Mouse (Mus musculus) liver, embryonic 15.5 days (tissue): ENCODE results near the gene Ccnb2. TPM values are rescaled to one million over a fixed set of nuclear protein-coding genes. Genes with fewer than 3 reads are reported as not detected.
"Not testable (repeated sequence)": the region's sequence is repeated elsewhere in the genome, so short reads cannot be mapped to it uniquely, and the experiment has no call there.

ENCODE experiments used
- ATAC-seq: fragments of 200-750 bp; cut with Nextera tagmentation; 2 replicates; pipeline ENCODE4 v1.8.0; 2017; ENCODE audit warnings: moderate number of reproducible peaks, mild to moderate bottlenecking, moderate library complexity; ENCODE audit not compliant: insufficient read depth
- H3K27ac ChIP-seq: fragments of 300-500 bp; sonication (generic); replicated peaks from 2 replicates; pipeline ENCODE4 v1.5.1; 2015; ENCODE audit warnings: mild to moderate bottlenecking, inconsistent platforms
- H3K27me3 ChIP-seq: fragments of 300-500 bp; sonication (generic); 2 replicates; pipeline ENCODE4 v1.6.1; 2015; ENCODE audit warnings: mild to moderate bottlenecking, inconsistent platforms
- H3K36me3 ChIP-seq: fragments of 300-500 bp; sonication (generic); replicated peaks from 2 replicates; pipeline ENCODE4 v1.6.1; 2015; ENCODE audit warnings: moderate library complexity, mild to moderate bottlenecking, inconsistent platforms
- H3K4me1 ChIP-seq: fragments of 300-500 bp; sonication (generic); replicated peaks from 2 replicates; pipeline ENCODE4 v1.6.1; 2015; ENCODE audit warnings: inconsistent platforms
- H3K4me2 ChIP-seq: fragments of 300-500 bp; sonication (generic); 2 replicates; pipeline ENCODE4 v1.6.1; 2015; ENCODE audit warnings: moderate library complexity, mild to moderate bottlenecking, inconsistent platforms
- H3K4me3 ChIP-seq: fragments of 300-500 bp; sonication (generic); replicated peaks from 2 replicates; pipeline ENCODE4 v1.5.1; 2015; ENCODE audit warnings: mild to moderate bottlenecking, inconsistent platforms
- H3K9ac ChIP-seq: fragments of 300-500 bp; sonication (generic); 2 replicates; pipeline ENCODE4 v1.6.1; 2015; ENCODE audit warnings: moderate library complexity, mild to moderate bottlenecking, inconsistent platforms
- H3K9me3 ChIP-seq: fragments of 300-500 bp; sonication (generic); replicated peaks from 2 replicates; pipeline ENCODE4 v1.6.1; 2016; ENCODE audit warnings: inconsistent platforms
- WGBS: fragments of 180-500 bp; shearing (Covaris S2); methylation state at CpG from one replicate; pipeline ENCODE4 v1.1.7; 2015; ENCODE audit warnings: mixed read lengths; ENCODE audit not compliant: insufficient replicate concordance; 5-methylcytosine and 5-hydroxymethylcytosine counted together
- polyA plus RNA-seq: library from polyadenylated mRNA; unstranded; fragments of >200 nt; fragmentation: Nextera tagmentation; extraction: Ambion mirVana; gene quantifications from 2 replicates; pipeline ENCODE4 v1.2.1, GENCODE M21; 2015

Gene Ccnb2
- 207 and 219 TPM in 2 replicates for polyA plus RNA-seq

- Histone ChIP-seq H3K4me3 (peak within 1 kb of the TSS; percentile 96), H3K36me3 (peaks cover 48% of the 10 kb centered on the region), H3K4me1 (peaks cover 26% of the 10 kb centered on the region), H3K27ac (peak within 1 kb of the TSS; percentile 95), H3K9ac (peak within 1 kb of the TSS; percentile 99), H3K27me3 (no peaks in the 10 kb centered on the region), H3K9me3 (no peaks in the 10 kb centered on the region), H3K4me2 (peak within 1 kb of the TSS; percentile 78)
- WGBS, result 1% methylated on average over 45 of the region's 45 CpGs
- peak; percentile 100 for ATAC-seq
Observed at GRCm38 (mm10) chr9:70421257-70422056, at the start of gene Ccnb2. TSS of gene Ccnb2 (minus strand) at chr9:70421547.

- not testable (repeated sequence) for H3K9ac ChIP-seq, H3K9me3 ChIP-seq, H3K4me3 ChIP-seq, ATAC-seq, H3K4me2 ChIP-seq, H3K27me3 ChIP-seq, H3K27ac ChIP-seq, H3K4me1 ChIP-seq
- peaks cover 29% of the 10 kb centered on the region for H3K36me3 ChIP-seq
- WGBS, result 91% methylated on average over 13 of the region's 13 CpGs
Observed at GRCm38 (mm10) chr9:70463091-70463490, 41.7 kb upstream of the Ccnb2 start.

- H3K27ac ChIP-seq, result no peak overlapping the region
- ATAC-seq, result no peak
- no peaks in the 10 kb centered on the region for H3K4me1 ChIP-seq
- H3K27me3 ChIP-seq, result no peaks in the 10 kb centered on the region
- no peak overlapping the region for H3K4me3 ChIP-seq
- no peaks in the 10 kb centered on the region for H3K9me3 ChIP-seq
- H3K36me3 ChIP-seq, result peaks cover 63% of the 10 kb centered on the region
- 54% methylated on average over 2 of the region's 2 CpGs for WGBS
- H3K9ac ChIP-seq, result no peak overlapping the region
- H3K4me2 ChIP-seq, result no peak overlapping the region
Observed at GRCm38 (mm10) chr9:70452371-70452770, 31.0 kb upstream of the Ccnb2 start.

- no peak overlapping the region for H3K27ac ChIP-seq
- H3K27me3 ChIP-seq, result no peaks in the 10 kb centered on the region
- WGBS, result 82% methylated on average over 5 of the region's 5 CpGs
- peaks cover 53% of the 10 kb centered on the region for H3K36me3 ChIP-seq
- H3K4me2 ChIP-seq, result no peak overlapping the region
- H3K9me3 ChIP-seq, result no peaks in the 10 kb centered on the region
- H3K9ac ChIP-seq, result no peak overlapping the region
- no peaks in the 10 kb centered on the region for H3K4me1 ChIP-seq
- no peak overlapping the region for H3K4me3 ChIP-seq
- no peak for ATAC-seq
Observed at GRCm38 (mm10) chr9:70449072-70449471, 27.7 kb upstream of the Ccnb2 start.

- H3K4me1 ChIP-seq, result peaks cover 4% of the 10 kb centered on the region; the same call in 1 of the 2 replicates
- no peaks in the 10 kb centered on the region for H3K27me3 ChIP-seq
Observed at GRCm38 (mm10) chr9:70439959-70440358, 18.6 kb upstream of the Ccnb2 start.

GRCm38 (mm10) chr9:70422661-70423060 is 1.3 kb upstream of the Ccnb2 start:
- no peak for ATAC-seq
- Histone ChIP-seq H3K27me3 (no peaks in the 10 kb centered on the region), H3K9me3 (no peaks in the 10 kb centered on the region), H3K4me3 (no peak overlapping the region), H3K36me3 (peaks cover 47% of the 10 kb centered on the region), H3K4me2 (no peak overlapping the region), H3K27ac (no peak overlapping the region), H3K9ac (no peak overlapping the region), H3K4me1 (peaks cover 26% of the 10 kb centered on the region)
- 93% methylated on average over 2 of the region's 2 CpGs for WGBS

More at GRCm38 (mm10) chr9:70439959-70440358, 18.6 kb upstream of the Ccnb2 start:
- no peak overlapping the region for H3K4me2 ChIP-seq
- no peak overlapping the region for H3K4me3 ChIP-seq
- no peak for ATAC-seq
- 74% methylated on average over 4 of the region's 4 CpGs for WGBS
- no peak overlapping the region for H3K27ac ChIP-seq
- peaks cover 68% of the 10 kb centered on the region for H3K36me3 ChIP-seq
- H3K9ac ChIP-seq, result no peak overlapping the region
- no peaks in the 10 kb centered on the region for H3K9me3 ChIP-seq

- WGBS, result 62% methylated on average over 3 of the region's 3 CpGs
- Histone ChIP-seq H3K4me1 (peaks cover 18% of the 10 kb centered on the region), H3K27me3 (no peaks in the 10 kb centered on the region), H3K9me3 (no peaks in the 10 kb centered on the region), H3K4me3 (no peak overlapping the region), H3K9ac (no peak overlapping the region), H3K36me3 (peaks cover 79% of the 10 kb centered on the region), H3K27ac (no peak overlapping the region), H3K4me2 (no peak overlapping the region)
- no peak for ATAC-seq
Observed at GRCm38 (mm10) chr9:70416412-70416811, 4.9 kb downstream of the Ccnb2 start.

GRCm38 (mm10) chr9:70413038-70413437 is 8.3 kb downstream of the Ccnb2 start:
- Histone ChIP-seq H3K27me3 (no peaks in the 10 kb centered on the region), H3K4me1 (no peaks in the 10 kb centered on the region), H3K4me3 (no peak overlapping the region), H3K36me3 (peaks cover 99% of the 10 kb centered on the region), H3K9ac (no peak overlapping the region), H3K27ac (no peak overlapping the region), H3K4me2 (no peak overlapping the region), H3K9me3 (no peaks in the 10 kb centered on the region)
- ATAC-seq, result no peak
- 90% methylated on average over 7 of the region's 7 CpGs for WGBS

- no peak overlapping the region for H3K9ac ChIP-seq
- no peaks in the 10 kb centered on the region for H3K9me3 ChIP-seq
- H3K36me3 ChIP-seq, result peaks cover 93% of the 10 kb centered on the region
Observed at GRCm38 (mm10) chr9:70410668-70411067, 10.7 kb downstream of the Ccnb2 start.

GRCm38 (mm10) chr9:70409743-70410142 is 11.6 kb downstream of the Ccnb2 start:
- ATAC-seq, result no peak
- Histone ChIP-seq H3K9me3 (no peaks in the 10 kb centered on the region), H3K4me2 (no peak overlapping the region), H3K36me3 (peaks cover 84% of the 10 kb centered on the region), H3K4me3 (no peak overlapping the region), H3K27ac (no peak overlapping the region), H3K9ac (no peak overlapping the region), H3K4me1 (no peaks in the 10 kb centered on the region), H3K27me3 (no peaks in the 10 kb centered on the region)
- WGBS, result 93% methylated on average over 8 of the region's 8 CpGs

More at GRCm38 (mm10) chr9:70410668-70411067, 10.7 kb downstream of the Ccnb2 start:
- Histone ChIP-seq H3K4me3 (no peak overlapping the region), H3K27ac (no peak overlapping the region), H3K4me2 (no peak overlapping the region), H3K27me3 (no peaks in the 10 kb centered on the region), H3K4me1 (no peaks in the 10 kb centered on the region)
- WGBS, result 87% methylated on average over 11 of the region's 11 CpGs
- no peak for ATAC-seq

- H3K4me2 ChIP-seq, result no peak overlapping the region
- 86% methylated on average over 3 of the region's 3 CpGs for WGBS
- no peaks in the 10 kb centered on the region for H3K4me1 ChIP-seq
- H3K9me3 ChIP-seq, result no peaks in the 10 kb centered on the region
- no peaks in the 10 kb centered on the region for H3K27me3 ChIP-seq
- no peak for ATAC-seq
- peaks cover 75% of the 10 kb centered on the region for H3K36me3 ChIP-seq
- H3K9ac ChIP-seq, result no peak overlapping the region
- H3K27ac ChIP-seq, result no peak overlapping the region
- H3K4me3 ChIP-seq, result no peak overlapping the region
Observed at GRCm38 (mm10) chr9:70408791-70409190, 12.6 kb downstream of the Ccnb2 start.
